Mouse (Mus musculus) heart, adult 18-20 months (tissue): ENCODE results near the gene BC005537. TPM values are rescaled to one million over a fixed set of nuclear protein-coding genes. Genes with fewer than 3 reads are reported as not detected.
"Not testable (repeated sequence)": the region's sequence is repeated elsewhere in the genome, so short reads cannot be mapped to it uniquely, and the experiment has no call there.

Experiments used
- DNase-seq, 2 experiments: peaks; one replicate each; pipeline ENCODE4 v3.0.0; 2021 to 2022; ENCODE audit warnings: mixed read lengths in 1 of 2
- total RNA-seq, 2 experiments: library from RNA; stranded (reverse); gene quantifications; 2 replicates each; pipeline ENCODE4 v1.2.3; 2021

Gene BC005537
- total RNA-seq, 2 experiments from 2014 or later: 132 to 137 TPM

- peak; percentile 60 to 81 for DNase-seq
Observed at GRCm38 (mm10) chr13:24799925-24800673, 1.4 kb upstream of the BC005537 start.

- DNase-seq: peak; percentile 99
Observed at GRCm38 (mm10) chr13:24800674-24801307, 666 bp upstream of the BC005537 start.

GRCm38 (mm10) chr13:24802131-24802691, 754 bp downstream of the BC005537 start:
- DNase-seq: peak; percentile 55 to 58

GRCm38 (mm10) chr13:24803196-24803595, 1.7 kb downstream of the BC005537 start:
- DNase-seq: no peak

GRCm38 (mm10) chr13:24806079-24806478, 4.6 kb downstream of the BC005537 start:
- DNase-seq: peak in 1 of 2 experiments; percentile 47

GRCm38 (mm10) chr13:24812521-24812920, 11.1 kb downstream of the BC005537 start:
- DNase-seq: no peak

GRCm38 (mm10) chr13:24814616-24815015, 13.2 kb downstream of the BC005537 start:
- no peak for DNase-seq

GRCm38 (mm10) chr13:24816125-24817092, 15.0 kb downstream of the BC005537 start:
- DNase-seq: no peak

- DNase-seq: no peak
Observed at GRCm38 (mm10) chr13:24819931-24820330, 18.5 kb downstream of the BC005537 start.

GRCm38 (mm10) chr13:24822663-24823343, 21.3 kb downstream of the BC005537 start:
- DNase-seq: peak in 1 of 2 experiments; percentile 39

- DNase-seq: peak in 1 of 2 experiments; percentile 39
Observed at GRCm38 (mm10) chr13:24824647-24825046, 23.2 kb downstream of the BC005537 start.

GRCm38 (mm10) chr13:24825587-24825986, 24.1 kb downstream of the BC005537 start:
- DNase-seq: peak in 1 of 2 experiments; percentile 51

GRCm38 (mm10) chr13:24826116-24826515, 24.7 kb downstream of the BC005537 start:
- no peak for DNase-seq

- peak in 1 of 2 experiments; percentile 49 for DNase-seq
Observed at GRCm38 (mm10) chr13:24830756-24831352, 29.4 kb downstream of the BC005537 start.

- peak; percentile 96 for DNase-seq
Observed at GRCm38 (mm10) chr13:24831353-24832130, 30.1 kb downstream of the BC005537 start, which contains the start of the genes Acot13 and Tdp2. TSS of gene Acot13 (minus strand) at chr13:24831540. TSS of gene Tdp2 (plus strand) at chr13:24831679.

GRCm38 (mm10) chr13:24832131-24832810, 30.8 kb downstream of the BC005537 start:
- DNase-seq: no peak

GRCm38 (mm10) chr13:24832811-24833155, 31.3 kb downstream of the BC005537 start:
- no peak for DNase-seq

- not testable (repeated sequence) for DNase-seq
Observed at GRCm38 (mm10) chr13:24837765-24838164, 36.3 kb downstream of the BC005537 start.

GRCm38 (mm10) chr13:24839831-24840230, 38.4 kb downstream of the BC005537 start:
- DNase-seq: no peak
